Mouse (Mus musculus) spleen, embryonic (tissue): ENCODE measurements around the gene Pgm3.

Source experiments
- CTCF ChIA-PET: fragments of 350-600 bp; sonication (Branson Sonifier 250); formaldehyde crosslinking; loops from one replicate; lab custom pipeline; 2022; lab: Charles Lee

Gene Pgm3

DNA sequence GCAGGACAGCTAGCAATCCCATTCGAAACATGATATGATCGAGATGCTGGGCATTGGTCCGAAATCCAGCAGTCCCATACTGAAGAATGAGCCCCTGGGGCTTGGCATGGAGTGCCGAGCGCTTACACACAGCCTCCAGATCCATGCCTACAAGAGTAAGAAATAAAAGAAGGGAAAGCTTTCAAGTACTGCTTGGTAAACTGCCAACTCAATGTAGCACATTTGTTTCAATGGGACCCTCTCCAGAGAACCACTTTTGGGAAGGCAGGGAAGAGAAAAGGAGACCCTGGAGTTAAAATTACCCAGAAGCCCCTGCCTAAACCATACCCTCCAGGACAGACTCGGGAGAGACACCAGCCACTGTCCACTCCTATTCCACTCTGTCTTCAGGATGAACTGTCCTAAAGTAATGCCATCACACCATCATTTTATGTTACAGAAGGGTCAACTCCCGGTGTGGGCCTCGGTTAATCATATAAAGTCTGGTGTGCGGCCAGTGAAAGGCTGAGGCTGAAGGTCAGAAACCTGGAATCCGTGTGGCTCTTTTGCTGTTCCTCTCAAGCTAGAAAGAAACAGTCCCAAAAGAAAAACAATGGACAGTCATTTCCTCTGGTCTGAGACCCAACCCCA is 1.3 kb downstream of the Pgm3 start:
- CTCF ChIA-PET, result interaction anchor here (0.7 kb wide), 1 partner anchor 812 kb away, joined by 4 read pairs; no protein-coding TSS in a partner anchor

DNA sequence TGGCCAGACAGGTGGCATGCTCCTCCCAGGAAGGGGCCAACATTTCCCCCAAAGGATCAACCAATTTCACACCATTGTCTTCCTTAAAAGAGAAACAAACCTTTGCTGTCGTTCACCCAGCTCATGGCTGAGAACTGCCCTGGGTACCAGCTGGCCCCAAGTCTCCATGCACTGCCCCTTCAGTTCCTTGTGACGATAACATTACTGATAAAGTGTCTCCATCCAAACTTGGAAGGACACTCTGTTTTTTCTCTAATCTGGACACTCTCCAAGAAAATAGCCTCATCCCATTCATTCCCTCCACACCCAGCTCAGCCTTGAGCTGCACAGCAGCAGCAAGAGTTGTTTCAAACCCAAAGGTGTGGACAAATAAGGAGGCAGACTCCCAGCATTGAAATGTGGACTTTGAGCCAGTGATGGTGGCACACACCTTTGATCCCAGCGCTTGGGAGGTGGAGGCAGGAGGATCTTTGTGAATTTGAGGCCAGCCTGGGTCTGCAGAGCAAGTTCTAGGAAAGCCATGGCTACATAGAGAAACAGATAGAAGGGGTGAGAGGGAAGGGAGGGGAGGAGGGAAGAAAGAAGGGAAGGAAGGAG is 2.2 kb downstream of the Pgm3 start:
- CTCF ChIA-PET, result no interaction called here

DNA sequence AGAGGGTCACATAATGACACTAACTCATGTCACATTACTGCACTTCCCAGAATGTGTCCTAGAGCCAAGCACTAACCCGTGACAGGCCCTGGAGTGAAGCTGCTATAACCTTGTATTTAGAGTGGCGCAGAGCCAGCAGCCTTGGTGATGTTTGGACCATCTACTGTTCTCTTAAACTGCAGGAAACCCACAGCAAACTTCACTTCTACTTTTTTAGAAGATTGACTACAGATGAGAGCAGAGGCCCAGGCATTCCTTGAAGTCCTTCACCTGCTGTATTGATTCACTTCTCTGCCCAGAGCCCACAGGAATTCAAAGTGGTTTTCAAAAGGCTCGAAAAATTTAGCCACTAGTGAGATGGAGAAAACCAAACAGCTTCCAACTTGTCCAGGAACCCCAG is 11.1 kb downstream of the Pgm3 start:
- CTCF ChIA-PET, result no interaction called here

DNA sequence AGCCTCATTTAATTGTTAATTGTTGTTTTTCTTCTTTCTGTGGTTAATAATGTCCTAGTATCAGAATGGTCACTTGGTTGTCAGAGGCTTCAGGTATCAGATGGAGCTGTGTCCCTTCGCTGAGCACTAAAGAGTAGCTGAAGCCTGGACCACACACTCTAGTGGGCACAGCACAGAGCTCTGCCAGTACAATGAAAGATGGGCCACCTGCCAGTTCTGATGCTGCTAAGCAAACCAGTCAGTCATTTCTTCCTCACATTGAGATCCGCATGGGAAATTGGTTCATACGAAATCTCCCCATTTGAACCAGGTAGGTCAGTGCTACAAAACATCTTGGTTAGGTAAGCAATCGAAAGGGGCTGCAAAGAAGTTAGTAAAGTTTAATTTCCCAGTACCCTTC is 17.0 kb downstream of the Pgm3 start:
- CTCF ChIA-PET, result no interaction called here

DNA sequence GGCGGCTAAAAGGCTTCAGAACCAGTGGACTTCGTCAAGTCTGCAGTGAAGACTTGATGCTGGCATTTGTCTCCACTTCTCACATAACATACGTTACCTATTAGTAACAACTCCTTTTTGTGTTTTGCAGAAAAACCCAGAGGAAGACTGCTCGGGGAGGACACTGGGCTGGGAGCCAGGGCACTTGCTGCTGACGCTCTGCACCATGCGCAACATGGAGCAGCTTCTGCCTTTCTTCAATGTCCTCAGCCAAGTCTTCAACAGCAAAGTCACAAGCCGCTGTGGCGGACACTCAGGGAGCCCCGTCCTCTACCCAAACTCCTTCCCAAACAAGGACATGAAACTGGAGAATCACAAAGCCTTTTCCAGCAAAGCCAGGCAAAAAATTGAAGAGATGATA is 17.8 kb downstream of the Pgm3 start:
- CTCF ChIA-PET, result interaction anchor here (0.5 kb wide), 1 partner anchor 182 kb away, joined by 6 read pairs; no protein-coding TSS in a partner anchor

DNA sequence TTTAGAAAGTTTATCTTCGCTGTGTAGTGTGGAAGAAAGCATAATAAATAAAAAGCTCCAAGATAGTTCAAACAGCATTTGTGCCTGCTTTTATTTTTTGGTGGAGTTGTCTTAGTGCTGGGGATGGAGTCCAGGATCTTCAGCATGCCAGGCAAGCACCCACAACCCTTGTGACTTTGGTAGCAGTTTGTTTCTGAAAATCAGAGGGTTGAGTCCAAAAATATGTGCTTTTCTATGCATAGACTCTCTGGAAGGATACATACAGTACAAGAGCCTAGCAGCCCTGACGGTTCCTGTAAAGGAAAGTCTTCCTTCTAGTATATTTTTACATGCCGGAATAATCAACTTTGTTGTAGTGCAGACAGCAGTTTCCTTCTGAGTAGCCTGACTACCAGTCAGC is 20.9 kb downstream of the Pgm3 start:
- CTCF ChIA-PET, result no interaction called here

DNA sequence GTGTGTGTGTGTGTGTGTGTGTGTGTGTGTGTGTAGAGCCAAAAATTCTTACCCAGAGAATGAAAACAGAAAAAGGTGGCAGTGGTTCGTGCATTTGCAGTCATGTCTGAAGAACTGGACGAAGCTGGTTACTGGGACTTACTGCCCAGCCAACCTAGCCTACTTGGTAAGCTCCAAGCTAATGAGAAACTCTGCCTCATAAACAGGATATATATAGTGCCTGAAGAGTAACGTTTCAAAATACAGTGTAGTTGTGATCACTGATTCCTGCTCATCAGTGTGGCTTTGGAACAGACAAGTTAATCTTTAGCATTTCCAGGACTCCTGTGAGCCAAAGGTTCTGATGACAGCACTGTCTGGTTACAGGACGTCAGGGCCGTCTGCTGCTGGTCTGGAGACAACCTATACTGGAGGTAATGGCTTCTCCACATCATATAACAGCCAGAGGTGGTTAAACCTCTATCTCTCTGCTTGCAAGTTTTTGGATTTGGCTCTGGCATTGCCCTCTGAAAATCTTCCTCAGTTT is 21.9 kb downstream of the Pgm3 start:
- CTCF ChIA-PET, result no interaction called here

DNA sequence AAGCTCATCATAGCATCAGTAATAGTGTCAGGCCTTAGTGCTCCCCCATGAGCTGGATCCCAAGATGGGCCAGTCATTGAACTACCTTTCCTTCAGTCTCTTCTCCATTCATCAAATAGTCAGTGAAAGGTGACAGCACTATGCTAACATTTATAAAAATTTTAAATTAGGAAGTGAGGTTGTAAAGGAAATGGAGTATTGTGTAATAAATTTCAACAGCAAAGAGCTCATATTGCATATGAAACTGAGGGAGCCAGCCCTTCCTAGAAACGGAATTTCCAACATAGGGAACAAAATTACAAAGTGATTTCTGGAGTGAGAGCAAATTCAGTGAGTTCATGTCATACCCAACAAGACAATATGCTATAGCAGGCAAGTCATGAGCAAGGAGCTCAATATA is 27.1 kb downstream of the Pgm3 start:
- CTCF ChIA-PET, result no interaction called here

DNA sequence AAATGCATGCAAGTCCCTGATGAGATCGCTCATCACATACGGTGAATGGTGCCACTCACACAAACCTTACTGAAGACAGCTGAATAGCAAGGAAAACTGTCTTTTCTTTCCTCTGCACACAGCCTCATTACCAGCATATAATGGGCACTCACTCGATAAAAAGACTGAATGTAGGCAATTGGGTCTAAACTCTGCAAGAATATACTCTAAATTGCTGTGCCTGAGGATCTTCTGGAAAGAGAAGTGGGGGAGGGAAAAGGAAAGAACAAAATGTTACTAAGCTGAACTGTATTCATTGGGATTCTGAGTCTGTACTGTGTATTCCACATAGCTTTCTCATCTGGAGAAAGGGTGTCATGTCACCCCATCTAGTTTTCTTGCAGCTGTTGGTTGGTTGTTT is 28.2 kb downstream of the Pgm3 start:
- CTCF ChIA-PET, result no interaction called here

DNA sequence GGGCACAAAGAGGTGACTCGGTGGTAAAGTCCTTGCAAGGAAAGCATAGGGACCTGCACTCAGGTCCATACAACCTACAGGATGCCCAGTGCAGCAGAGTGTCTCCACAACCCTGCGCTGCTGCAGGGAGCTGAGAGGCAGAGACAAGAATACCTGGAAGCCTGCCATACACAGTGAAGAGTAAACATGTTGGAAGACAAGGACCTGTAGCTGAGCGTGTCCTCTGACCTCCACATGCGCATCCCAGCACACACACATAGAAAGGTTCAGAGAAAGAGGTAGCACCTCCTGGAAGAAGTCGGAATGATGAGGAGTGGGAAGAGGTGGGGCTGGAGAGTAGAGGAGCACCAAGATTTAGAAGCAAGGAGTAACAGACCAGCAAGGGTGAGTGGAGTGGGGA is 37.6 kb downstream of the Pgm3 start:
- CTCF ChIA-PET, result no interaction called here

DNA sequence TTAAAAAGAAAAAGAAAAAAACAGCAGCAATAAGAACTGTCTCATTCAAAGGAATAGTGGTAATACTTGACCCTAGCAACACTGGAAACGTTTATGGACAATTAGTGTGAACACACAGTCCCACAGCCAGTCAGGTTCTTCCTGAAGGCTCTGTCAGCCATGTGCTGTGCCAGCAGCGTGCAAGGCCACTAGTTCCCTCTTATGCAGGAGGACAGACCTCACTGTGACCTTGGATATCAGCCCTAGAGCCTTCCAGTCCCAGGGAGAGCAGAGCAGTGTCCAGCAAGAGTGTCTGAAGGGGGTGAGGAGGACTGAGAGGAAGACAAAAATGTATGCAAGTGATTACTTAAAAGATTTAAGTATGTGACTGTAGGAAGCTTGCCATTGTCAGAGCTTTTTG is 46.0 kb downstream of the Pgm3 start:
- CTCF ChIA-PET, result no interaction called here

DNA sequence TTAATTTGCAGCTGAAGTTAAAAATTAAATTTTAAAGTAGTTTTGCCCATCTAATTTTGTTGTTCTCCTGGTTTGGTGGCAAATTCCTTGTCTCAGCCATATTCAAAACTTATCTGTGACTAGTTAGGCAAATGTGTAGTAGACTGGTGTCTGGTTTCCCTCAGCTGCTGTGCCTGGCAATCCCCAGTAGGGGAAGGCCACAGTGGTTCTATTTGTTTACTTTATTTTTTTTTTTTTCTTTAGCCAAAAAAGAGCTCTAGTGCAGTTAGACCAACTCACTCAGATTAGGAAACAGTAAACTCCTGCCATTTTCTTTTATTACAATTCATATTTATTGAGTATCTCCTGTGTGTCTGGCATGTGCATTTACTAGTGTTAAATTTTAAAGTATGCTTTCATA is 49.3 kb downstream of the Pgm3 start:
- CTCF ChIA-PET, result no interaction called here

DNA sequence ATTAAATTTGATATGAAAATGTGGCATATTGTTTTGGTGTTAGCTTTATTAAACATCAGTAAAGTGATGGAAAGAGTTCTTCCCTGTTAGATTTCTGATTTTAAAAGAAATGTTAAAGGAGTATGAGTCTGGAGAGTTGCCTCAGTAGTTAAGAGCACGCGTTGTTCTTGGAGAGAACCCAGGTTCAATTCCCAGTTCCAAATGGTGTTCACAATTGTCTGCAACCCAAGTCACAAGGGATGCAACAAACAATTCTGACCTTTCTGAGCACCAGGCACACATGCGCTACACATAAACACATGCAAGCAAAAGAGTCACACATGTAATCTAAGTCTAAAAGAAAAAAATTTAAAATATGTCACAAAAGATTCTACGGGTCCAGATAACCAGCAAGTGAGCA is 56.8 kb downstream of the Pgm3 start:
- CTCF ChIA-PET, result no interaction called here

DNA sequence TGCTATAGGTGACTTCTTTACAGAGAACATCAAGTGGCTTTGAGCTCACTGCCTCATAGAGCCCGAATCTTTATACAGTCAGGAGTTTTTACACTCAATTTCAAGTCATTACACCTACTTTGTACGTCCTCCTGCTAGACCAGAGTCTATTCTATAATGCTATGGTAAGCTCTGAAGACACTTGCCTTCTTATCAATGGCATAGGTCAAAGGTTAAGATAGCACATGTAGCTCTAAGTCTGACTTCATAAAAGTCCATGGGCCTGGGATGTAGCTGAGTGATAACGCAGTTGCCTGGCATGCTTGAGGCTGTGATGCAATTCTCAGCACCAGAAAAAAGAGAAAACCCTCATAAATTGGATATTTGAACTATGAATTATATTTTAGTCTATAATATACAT is 57.3 kb downstream of the Pgm3 start:
- CTCF ChIA-PET, result no interaction called here

DNA sequence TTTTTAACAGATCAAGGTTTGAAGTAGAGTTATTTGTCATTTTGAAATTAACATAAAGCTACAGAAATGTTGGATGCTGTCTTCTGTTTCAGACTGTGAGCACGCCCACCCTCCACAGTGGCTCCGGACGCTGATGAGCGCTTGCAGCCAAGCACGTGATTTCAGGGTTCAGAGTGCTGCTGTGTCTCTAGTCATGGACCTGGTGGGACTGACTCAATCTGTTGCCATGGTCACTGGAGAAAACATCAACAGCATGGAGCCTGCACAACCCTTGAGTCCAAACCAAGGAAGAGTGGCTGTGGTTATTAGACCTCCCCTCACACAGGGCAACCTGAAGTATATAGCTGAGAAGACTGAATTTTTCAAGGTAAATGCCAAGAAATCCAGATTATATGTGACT is 57.9 kb downstream of the Pgm3 start:
- CTCF ChIA-PET, result no interaction called here

DNA sequence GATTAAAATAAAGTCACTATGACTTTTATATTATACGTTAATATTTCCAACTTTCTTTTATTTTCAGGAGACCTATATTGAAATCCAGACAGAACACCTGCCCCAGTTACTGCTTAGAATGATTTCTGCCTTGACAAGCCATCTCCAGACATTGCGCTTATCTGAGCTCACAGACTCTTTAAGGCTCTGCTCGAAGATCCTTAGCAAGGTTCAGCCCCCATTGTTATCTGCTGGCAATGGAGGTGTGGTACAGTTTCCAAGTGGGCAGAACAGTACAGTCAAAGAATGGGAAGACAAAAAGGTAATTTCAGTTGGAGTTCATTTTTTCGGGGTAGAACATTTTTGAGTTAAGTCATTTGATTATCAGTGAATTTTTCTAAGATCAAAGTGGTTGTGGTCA is 64.2 kb downstream of the Pgm3 start:
- CTCF ChIA-PET, result no interaction called here
